Mouse (Mus musculus) granulocyte monocyte progenitor cell, adult 5-6 weeks (primary cell): ENCODE measurements at regions not wholly inside any gene's neighbourhood (a gene's known extent, or its start where the extent isn't known, plus 50 kb on each side); places are given as distances from the start of the nearest gene placed in this dataset.

Source experiments
- ATAC-seq: replicated peaks from 2 replicates; pipeline ENCODE4 v1.8.0; 2016; ENCODE audit warnings: mild to moderate bottlenecking, moderate TSS enrichment, inconsistent platforms; ENCODE audit not compliant: poor library complexity, severe bottlenecking

DNA sequence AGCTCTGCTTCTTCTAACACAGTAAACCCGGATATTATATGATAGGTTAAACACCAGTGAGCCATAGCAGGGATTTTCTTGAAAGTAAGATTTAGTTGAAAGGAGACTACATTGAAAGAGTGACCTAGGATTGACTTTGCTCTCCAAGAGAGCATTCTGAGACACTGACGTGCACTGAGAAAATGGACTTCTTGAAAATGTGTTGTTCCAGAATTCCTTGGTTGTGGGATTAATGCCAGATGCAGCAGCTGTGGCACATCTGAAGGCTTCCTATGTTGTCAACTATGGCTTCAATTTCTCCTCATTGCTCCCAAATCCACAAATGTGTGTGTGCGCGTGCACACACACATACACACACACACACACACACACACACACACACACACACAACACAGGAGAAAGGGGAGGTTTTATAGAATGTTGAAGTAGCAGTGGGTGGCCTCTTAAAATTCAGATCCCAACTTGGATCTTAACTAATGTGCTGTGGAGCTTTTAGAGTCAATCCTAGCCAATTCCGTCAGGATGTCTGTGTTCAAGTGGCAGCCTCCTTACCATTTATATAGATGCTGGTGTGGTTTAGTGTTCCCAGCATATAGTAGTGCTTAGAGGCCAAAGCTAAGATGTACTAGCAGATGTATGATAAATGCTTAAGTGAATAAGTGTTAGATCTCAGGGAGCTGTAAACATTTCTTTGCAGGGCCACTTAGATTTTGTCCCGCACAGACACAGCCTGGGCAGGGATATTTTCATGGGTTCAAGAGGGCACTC lies 346.5 kb downstream of the C1d start:
- ATAC-seq, result no peak

- ATAC-seq, result no peak
These were observed 333.0 kb downstream of the Etaa1 start for GRCm38 (mm10) chr11:17620462-17621248.

GRCm38 (mm10) chr11:17629541-17630171 lies 324.0 kb downstream of the Etaa1 start:
- no peak for ATAC-seq

DNA sequence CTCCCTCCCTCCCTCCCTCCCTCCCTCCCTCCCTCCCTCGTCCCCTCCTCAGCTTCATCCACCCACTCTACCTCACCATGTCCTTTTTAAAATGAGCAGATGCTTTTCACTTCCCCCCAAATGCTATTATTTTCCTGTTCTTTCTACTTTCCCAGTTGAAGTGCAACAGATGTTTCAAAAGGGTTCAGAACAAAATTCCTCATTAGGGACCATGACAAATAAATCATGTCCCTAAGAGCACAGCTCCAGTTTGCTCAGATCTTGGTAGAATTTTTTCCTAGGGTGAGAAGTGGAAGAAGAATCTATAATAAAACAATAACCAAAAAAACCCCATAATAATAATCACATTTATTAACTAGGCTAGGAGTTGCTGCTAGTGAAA lies 323.5 kb downstream of the Etaa1 start:
- no peak for ATAC-seq

- no peak for ATAC-seq
These were observed 316.5 kb downstream of the Etaa1 start for GRCm38 (mm10) chr11:17637158-17637557.

DNA sequence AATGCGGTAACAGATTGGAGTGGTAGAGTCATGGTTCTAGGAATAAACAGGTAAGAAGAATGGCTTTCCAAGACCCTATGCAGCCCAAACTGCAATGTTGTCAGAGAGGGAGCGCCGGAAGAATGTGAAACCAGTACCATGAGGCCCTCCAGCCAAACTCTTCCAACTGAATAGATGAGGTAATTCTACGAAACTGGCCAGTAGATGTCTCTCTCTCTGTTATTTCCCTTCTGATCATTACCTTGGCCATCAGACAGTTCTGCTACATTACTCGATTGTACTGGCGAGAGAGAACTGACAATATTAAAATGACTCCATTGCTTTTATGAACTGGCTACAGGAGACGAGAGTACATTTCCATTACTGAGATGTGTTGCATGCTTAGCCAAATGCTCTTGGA lies 313.8 kb downstream of the Etaa1 start:
- no peak for ATAC-seq

- ATAC-seq, result no peak
These were observed 306.2 kb downstream of the Etaa1 start for GRCm38 (mm10) chr11:17647441-17647840.

- no peak for ATAC-seq
These were observed 302.1 kb downstream of the Etaa1 start for GRCm38 (mm10) chr11:17651389-17652156.

DNA sequence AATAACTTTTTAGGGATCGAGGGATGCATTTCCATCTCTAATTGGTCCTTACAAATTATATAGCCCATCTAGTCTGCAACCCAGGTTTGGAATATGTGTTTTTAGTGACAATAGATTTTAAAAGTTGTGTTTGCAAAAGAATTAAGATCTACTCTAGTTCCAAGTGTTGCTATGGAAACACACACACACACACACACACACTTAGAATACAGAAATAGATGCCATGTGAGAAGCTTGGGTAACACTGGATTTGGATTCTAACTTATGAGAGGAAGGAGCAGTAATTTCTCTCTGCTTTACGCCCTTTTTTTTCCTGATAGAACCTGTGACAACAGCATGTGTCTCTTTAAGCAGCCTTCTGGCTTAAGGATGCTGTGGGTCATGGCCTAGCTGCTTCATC lies 297.8 kb downstream of the Etaa1 start:
- no peak for ATAC-seq

GRCm38 (mm10) chr11:17657720-17658119 lies 296.0 kb downstream of the Etaa1 start:
- no peak for ATAC-seq

DNA sequence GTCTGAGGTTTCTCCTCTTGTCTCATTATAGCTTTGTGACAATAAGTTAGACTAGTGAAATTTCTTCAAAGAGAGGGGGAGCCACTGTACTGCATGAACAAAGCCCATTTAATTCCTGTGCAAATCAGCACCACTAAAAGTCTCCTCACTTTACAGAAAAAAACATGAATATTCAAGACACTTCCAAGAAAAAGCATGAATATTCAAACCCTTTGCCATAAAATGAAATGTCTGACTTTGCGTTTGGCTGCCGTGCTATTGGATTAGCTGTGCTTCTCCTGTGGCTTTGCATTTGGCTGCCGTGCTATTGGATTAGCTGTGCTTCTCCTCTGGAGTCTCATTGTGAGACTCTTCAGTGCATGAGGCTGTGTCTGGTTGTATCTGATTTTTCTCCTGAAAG lies 295.4 kb downstream of the Etaa1 start:
- no peak for ATAC-seq

GRCm38 (mm10) chr11:17658717-17659116 lies 295.0 kb downstream of the Etaa1 start:
- no peak for ATAC-seq

- no peak for ATAC-seq
These were observed 289.8 kb downstream of the Etaa1 start for GRCm38 (mm10) chr11:17663893-17664292.

GRCm38 (mm10) chr11:17665624-17666552 lies 287.8 kb downstream of the Etaa1 start:
- no peak for ATAC-seq

GRCm38 (mm10) chr11:17680998-17681397 lies 272.7 kb downstream of the Etaa1 start:
- ATAC-seq, result no peak

GRCm38 (mm10) chr11:17685711-17686113 lies 268.0 kb downstream of the Etaa1 start:
- ATAC-seq, result no peak

DNA sequence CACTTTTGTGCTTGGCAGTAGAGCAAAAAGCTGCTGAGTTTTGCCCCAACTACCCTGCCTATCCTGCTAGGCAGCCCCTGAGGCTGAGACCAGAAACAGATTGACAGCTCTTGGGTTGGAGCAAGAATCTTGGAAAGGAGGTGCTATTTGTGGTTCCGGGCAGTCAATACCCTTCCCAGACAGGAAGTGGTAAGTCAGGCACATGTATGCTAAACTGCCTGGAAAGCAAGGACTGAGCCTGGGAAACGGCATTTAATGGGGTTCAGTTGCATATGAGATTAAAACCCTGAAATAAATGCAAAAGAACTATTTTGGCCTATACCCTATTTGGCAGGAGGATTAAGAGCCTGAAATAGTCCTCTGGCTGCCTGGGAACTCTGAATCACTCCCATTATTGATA lies 266.9 kb downstream of the Etaa1 start:
- no peak for ATAC-seq

DNA sequence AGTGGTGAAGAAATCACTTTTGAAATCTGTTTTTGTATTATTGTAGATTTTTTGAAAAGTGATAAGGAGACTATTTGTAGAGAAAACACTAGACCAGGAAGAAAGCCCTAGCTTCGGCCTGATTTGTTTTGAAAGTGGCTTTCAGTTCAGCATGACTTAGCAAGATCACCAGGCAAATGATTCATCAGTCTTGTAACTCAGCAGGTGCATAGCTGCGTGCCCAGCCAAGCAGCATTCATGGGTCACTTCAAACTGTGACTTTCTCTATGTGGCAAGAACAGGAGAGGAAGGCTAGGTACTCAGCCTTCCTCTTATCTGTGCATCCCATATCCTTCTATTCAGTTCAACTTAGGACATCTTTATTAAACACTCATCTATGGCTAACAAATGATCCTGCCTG lies 259.5 kb downstream of the Etaa1 start:
- no peak for ATAC-seq

DNA sequence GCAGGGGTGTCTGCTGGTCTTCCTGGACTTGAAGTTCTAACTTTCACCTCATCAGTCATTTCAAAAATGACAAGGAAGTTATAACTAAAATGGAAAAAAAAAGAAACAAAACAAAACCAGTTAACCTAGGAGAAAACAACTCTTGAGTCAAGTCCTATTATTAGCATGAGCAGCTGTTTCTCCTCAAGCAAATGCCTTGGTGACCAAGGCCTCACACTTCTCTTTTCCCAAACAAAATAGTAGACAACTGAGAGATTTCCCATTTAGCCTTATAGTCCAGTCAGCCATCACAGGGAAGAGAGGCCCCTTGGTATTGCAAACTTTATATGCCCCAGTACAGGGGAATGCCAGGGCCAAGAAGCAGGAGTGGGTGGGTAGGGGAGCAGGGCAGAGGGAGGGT lies 244.9 kb downstream of the Etaa1 start:
- no peak for ATAC-seq

- no peak for ATAC-seq
These were observed 231.6 kb downstream of the Etaa1 start for GRCm38 (mm10) chr11:17722051-17722450.
